Mouse (Mus musculus) embryonic facial prominence, embryonic 11.5 days (tissue): ENCODE data around the gene Zfp316. TPM values are rescaled to one million over a fixed set of nuclear protein-coding genes. Genes with fewer than 3 reads are reported as not detected.
A peak's percentile ranks its signal among the peaks of the same experiment; 100 is the strongest.

ENCODE experiments used
- ATAC-seq: fragments of 200-750 bp; cut with Nextera tagmentation; replicated peaks from 2 replicates; pipeline ENCODE4 v1.8.0; 2017; ENCODE audit warnings: low read depth; ENCODE audit not compliant: insufficient number of reproducible peaks, low FRiP score, low TSS enrichment
- DNase-seq: peaks from one replicate; pipeline ENCODE4 v3.0.0-alpha.2; 2015; ENCODE audit warnings: low spot score
- H3K27ac ChIP-seq: fragments of 300-500 bp; sonication (generic); replicated peaks from 2 replicates; pipeline ENCODE4 v1.5.1; 2014; ENCODE audit warnings: mild to moderate bottlenecking, low read depth, low read length, control low read depth
- H3K27me3 ChIP-seq: fragments of 300-500 bp; sonication (generic); 2 replicates; pipeline ENCODE4 v1.6.1; 2014; ENCODE audit warnings: mild to moderate bottlenecking, low read length, moderate library complexity, mixed read lengths; ENCODE audit not compliant: control insufficient read depth, insufficient read depth
- H3K36me3 ChIP-seq: fragments of 300-500 bp; sonication (generic); replicated peaks from 2 replicates; pipeline ENCODE4 v1.6.1; 2014; ENCODE audit warnings: low read depth, mild to moderate bottlenecking, low read length, moderate library complexity, mixed read lengths; ENCODE audit not compliant: control insufficient read depth, insufficient read depth
- H3K4me1 ChIP-seq: fragments of 300-500 bp; sonication (generic); 2 replicates; pipeline ENCODE4 v1.6.1; 2014; ENCODE audit warnings: low read length, mixed read lengths; ENCODE audit not compliant: control insufficient read depth, insufficient read depth
- H3K4me2 ChIP-seq: fragments of 300-500 bp; sonication (generic); 2 replicates; pipeline ENCODE4 v1.6.1; 2014; ENCODE audit warnings: low read depth, mild to moderate bottlenecking, control low read depth, low read length, moderate library complexity
- H3K4me3 ChIP-seq: fragments of 300-500 bp; sonication (generic); 2 replicates; pipeline ENCODE4 v1.5.1; 2014; ENCODE audit warnings: low read depth, low read length, control low read depth
- H3K9ac ChIP-seq: fragments of 300-500 bp; sonication (generic); replicated peaks from 2 replicates; pipeline ENCODE4 v1.6.1; 2014; ENCODE audit warnings: mild to moderate bottlenecking, control low read depth, low read length
- H3K9me3 ChIP-seq: fragments of 300-500 bp; sonication (generic); replicated peaks from 2 replicates; pipeline ENCODE4 v1.6.1; 2016; ENCODE audit warnings: mild to moderate bottlenecking, low read length, inconsistent platforms, mixed read lengths; ENCODE audit not compliant: control insufficient read depth
- WGBS: fragments of 180-500 bp; shearing (Covaris S2); extraction: QIAGEN DNeasy Blood & Tissue Kit; methylation state at CpG from one replicate; pipeline ENCODE4 v1.1.7; 2014; 5-methylcytosine and 5-hydroxymethylcytosine counted together
- polyA plus RNA-seq: library from polyadenylated mRNA; unstranded; fragments of >200 nt; fragmentation: Nextera tagmentation; extraction: Ambion mirVana; gene quantifications from 2 replicates; pipeline ENCODE4 v1.2.1, GENCODE M21; 2014

Gene Zfp316
- polyA plus RNA-seq, 1 experiment from 2014 or later = 2.1 TPM

DNA sequence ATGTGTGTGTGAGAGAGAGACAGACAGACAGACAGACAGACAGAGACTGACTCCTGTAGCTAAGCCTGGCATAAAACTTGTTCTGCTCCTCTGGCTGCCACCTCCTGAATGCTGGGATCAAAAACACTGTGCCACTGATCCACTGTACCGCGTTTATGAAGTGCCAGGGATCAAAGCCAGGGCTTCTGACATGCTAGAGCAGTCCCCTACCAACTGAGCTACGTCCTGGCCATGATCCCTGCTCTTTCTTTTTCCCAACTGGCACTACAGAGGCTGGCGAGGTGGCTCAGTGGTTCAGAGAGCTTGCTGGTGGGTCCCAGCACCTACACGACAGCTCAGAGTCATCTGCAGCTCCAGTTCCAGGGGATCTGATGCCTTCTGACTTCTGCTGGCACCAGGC lies 5.9 kb upstream of the Zfp316 start:
- no peak for DNase-seq
- WGBS = 46% methylated on average over 5 of the region's 5 CpGs
- H3K9me3 ChIP-seq = no peaks in the 10 kb centered on the region

DNA sequence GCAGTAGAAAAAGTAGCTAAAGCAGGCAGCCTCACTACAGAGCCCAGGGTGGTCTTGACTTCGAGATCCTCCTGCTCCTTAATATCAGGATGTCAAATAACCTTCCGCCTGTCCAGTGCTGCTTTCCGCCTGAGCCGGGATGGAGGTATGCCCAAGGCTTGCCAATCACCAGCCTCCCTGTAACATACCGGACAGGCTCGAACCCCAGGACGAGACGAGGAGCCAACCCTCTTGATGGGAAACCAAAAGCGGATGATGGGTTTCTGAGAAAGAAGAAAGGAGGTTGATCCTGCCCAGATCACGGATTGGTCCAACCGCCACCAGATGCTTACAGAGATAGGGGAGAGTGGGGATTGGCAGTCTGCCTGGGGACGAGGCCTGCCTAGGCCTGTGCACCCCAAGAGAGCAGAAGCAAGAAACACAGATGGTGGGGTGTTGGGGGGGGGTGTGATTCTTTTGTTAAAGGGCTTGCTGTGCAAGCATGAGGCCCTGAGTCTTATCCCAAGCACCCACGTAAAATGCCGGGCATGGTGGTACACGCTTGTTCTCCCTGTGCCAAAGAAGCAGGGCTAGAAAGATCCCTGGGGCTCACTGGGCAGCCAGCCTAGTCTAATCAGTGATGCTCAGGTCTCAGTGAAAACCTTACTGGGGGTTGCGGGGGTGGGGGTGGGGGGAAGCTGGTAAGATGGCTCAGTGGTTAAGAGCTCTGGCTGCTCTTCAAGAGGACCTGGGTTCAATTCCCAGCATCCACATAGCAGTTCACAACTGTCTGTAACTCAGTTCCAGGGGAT lies 2.9 kb upstream of the Zfp316 start:
- Histone ChIP-seq H3K36me3 (no peaks in the 10 kb centered on the region), H3K9ac (no peak overlapping the region), H3K9me3 (no peaks in the 10 kb centered on the region), H3K27me3 (no peaks in the 10 kb centered on the region), H3K4me2 (no peak overlapping the region), H3K4me1 (no peaks in the 10 kb centered on the region; the same call in none of the 2 replicates), H3K27ac (no peak overlapping the region), H3K4me3 (no peak overlapping the region)
- ATAC-seq = no peak
- no peak for DNase-seq
- 89% methylated on average over 16 of the region's 16 CpGs for WGBS

More for the DNA sequence above, 5.9 kb upstream of the Zfp316 start:
- Histone ChIP-seq H3K27ac (no peak overlapping the region), H3K36me3 (no peaks in the 10 kb centered on the region), H3K9ac (no peak overlapping the region), H3K4me2 (no peak overlapping the region), H3K4me1 (no peaks in the 10 kb centered on the region; the same call in 1 of the 2 replicates), H3K4me3 (no peak overlapping the region), H3K27me3 (no peaks in the 10 kb centered on the region; the same call in 1 of the 2 replicates)
- ATAC-seq = no peak

- no peak overlapping the region for H3K4me3 ChIP-seq
- DNase-seq = no peak
- no peak overlapping the region for H3K4me2 ChIP-seq
- no peak overlapping the region for H3K9ac ChIP-seq
- no peaks in the 10 kb centered on the region for H3K36me3 ChIP-seq
- WGBS = 72% methylated on average over 3 of the region's 3 CpGs
- H3K4me1 ChIP-seq = no peaks in the 10 kb centered on the region; the same call in none of the 2 replicates
- no peaks in the 10 kb centered on the region for H3K27me3 ChIP-seq
- no peaks in the 10 kb centered on the region for H3K9me3 ChIP-seq
- no peak overlapping the region for H3K27ac ChIP-seq
- ATAC-seq = no peak
Observed at GRCm38 (mm10) chr5:143272108-143272507, 2.3 kb upstream of the Zfp316 start.

DNA sequence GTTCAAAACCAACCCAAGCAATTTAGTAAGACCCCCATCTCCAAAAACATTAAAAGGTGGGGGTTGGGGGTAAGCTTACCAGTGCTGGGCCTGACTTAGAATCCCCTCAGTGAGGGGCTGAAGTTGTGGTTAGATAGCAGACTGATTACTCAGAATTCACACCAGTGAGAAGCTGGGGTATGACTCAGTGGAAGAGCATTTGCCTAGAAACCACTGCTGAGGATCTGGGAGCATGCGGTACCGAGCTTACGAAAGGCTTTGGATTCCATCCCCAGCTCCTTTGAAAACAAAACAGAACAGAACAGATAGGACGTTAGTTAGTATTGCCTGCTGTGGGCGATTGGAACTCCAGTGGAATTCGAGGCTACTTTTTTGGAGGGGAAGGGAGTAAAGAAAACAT lies 1.8 kb upstream of the Zfp316 start:
- WGBS = 87% methylated on average over 6 of the region's 6 CpGs
- Histone ChIP-seq H3K4me3 (no peak overlapping the region), H3K27ac (no peak overlapping the region), H3K4me1 (no peaks in the 10 kb centered on the region; the same call in none of the 2 replicates), H3K9me3 (no peaks in the 10 kb centered on the region), H3K36me3 (no peaks in the 10 kb centered on the region), H3K4me2 (no peak overlapping the region), H3K27me3 (no peaks in the 10 kb centered on the region), H3K9ac (no peak overlapping the region)
- no peak for DNase-seq
- no peak for ATAC-seq

- Histone ChIP-seq H3K27ac (peak overlapping the region; percentile 65; the same call in 1 of the 2 replicates), H3K9ac (peak overlapping the region; percentile 94), H3K4me2 (peak overlapping the region; percentile 91), H3K4me1 (no peaks in the 10 kb centered on the region; the same call in none of the 2 replicates), H3K9me3 (no peaks in the 10 kb centered on the region), H3K4me3 (peak overlapping the region; percentile 96), H3K27me3 (no peaks in the 10 kb centered on the region), H3K36me3 (no peaks in the 10 kb centered on the region)
- ATAC-seq = peak; percentile 30; the same call in 1 of the 2 replicates
- DNase-seq = no peak
- 4% methylated on average over 12 of the region's 12 CpGs for WGBS
Observed at GRCm38 (mm10) chr5:143270151-143270519, 313 bp upstream of the Zfp316 start.

- H3K9me3 ChIP-seq = no peaks in the 10 kb centered on the region
- DNase-seq (no peak), ATAC-seq (no peak)
- peak overlapping the region; percentile 91 for H3K4me2 ChIP-seq
- H3K27me3 ChIP-seq = no peaks in the 10 kb centered on the region
- peak overlapping the region; percentile 96 for H3K4me3 ChIP-seq
- H3K9ac ChIP-seq = peak overlapping the region; percentile 94
- no peaks in the 10 kb centered on the region; the same call in none of the 2 replicates for H3K4me1 ChIP-seq
- H3K27ac ChIP-seq = no peak overlapping the region
- H3K36me3 ChIP-seq = no peaks in the 10 kb centered on the region; the same call in 1 of the 2 replicates
- 17% methylated on average over 8 of the region's 8 CpGs for WGBS
Observed at GRCm38 (mm10) chr5:143268985-143269362, 848 bp downstream of the Zfp316 start.

- Histone ChIP-seq H3K27me3 (no peaks in the 10 kb centered on the region), H3K27ac (no peak overlapping the region), H3K4me3 (no peak overlapping the region), H3K9ac (no peak overlapping the region), H3K4me1 (no peaks in the 10 kb centered on the region; the same call in none of the 2 replicates), H3K4me2 (no peak overlapping the region), H3K36me3 (no peaks in the 10 kb centered on the region; the same call in none of the 2 replicates), H3K9me3 (no peaks in the 10 kb centered on the region)
- ATAC-seq (no peak), DNase-seq (no peak)
- WGBS = 86% methylated on average over 6 of the region's 6 CpGs
Observed at GRCm38 (mm10) chr5:143266794-143267193, 3.0 kb downstream of the Zfp316 start.

DNA sequence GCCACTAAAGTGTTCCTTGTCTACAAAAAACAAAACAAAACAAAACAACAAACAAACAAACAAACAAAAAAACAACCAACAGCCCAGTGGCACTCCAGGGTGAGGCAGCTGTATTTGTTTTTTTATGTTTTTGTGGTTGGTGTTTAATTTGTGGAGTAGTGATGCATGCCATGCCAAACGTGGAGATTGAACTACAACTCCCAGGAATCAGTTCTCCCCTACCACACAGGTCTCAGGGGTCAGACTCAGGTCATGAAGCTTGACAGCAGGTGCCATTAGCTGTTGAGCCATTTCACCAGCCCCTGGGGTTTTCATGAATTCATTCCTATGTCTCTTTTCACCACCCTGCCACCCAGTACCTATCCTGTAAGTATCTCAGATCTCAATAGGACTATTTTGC lies 4.4 kb downstream of the Zfp316 start:
- no peak overlapping the region for H3K27ac ChIP-seq
- no peak overlapping the region for H3K9ac ChIP-seq
- ATAC-seq = no peak
- no peak for DNase-seq
- no peaks in the 10 kb centered on the region; the same call in none of the 2 replicates for H3K4me1 ChIP-seq
- H3K4me3 ChIP-seq = no peak overlapping the region
- no peaks in the 10 kb centered on the region; the same call in none of the 2 replicates for H3K36me3 ChIP-seq
- H3K9me3 ChIP-seq = no peaks in the 10 kb centered on the region
- 75% methylated on average over 1 of the region's 1 CpGs for WGBS
- H3K4me2 ChIP-seq = no peak overlapping the region
- H3K27me3 ChIP-seq = no peaks in the 10 kb centered on the region
